Mouse (Mus musculus) lung, postnatal 0 days (tissue): ENCODE measurements around the gene Ropn1l. TPM values are rescaled to one million over a fixed set of nuclear protein-coding genes. Genes with fewer than 3 reads are reported as not detected.

Experiments
- ATAC-seq: fragments of 200-750 bp; cut with Nextera tagmentation; 2 replicates; pipeline ENCODE4 v1.8.0; 2017; ENCODE audit warnings: moderate library complexity
- DNase-seq: peaks from one replicate; pipeline ENCODE4 v3.0.0-alpha.2; 2016; ENCODE audit warnings: low spot score
- H3K27ac ChIP-seq: fragments of 300-500 bp; sonication (generic); 2 replicates; pipeline ENCODE4 v1.5.1; 2014; ENCODE audit warnings: antibody characterized with exemption, mild to moderate bottlenecking, low read length, mixed read lengths
- H3K27me3 ChIP-seq: fragments of 300-500 bp; sonication (generic); replicated peaks from 2 replicates; pipeline ENCODE4 v1.6.1; 2014; ENCODE audit warnings: low read length, mixed read lengths; ENCODE audit not compliant: insufficient read depth
- H3K36me3 ChIP-seq: fragments of 300-500 bp; sonication (generic); 2 replicates; pipeline ENCODE4 v1.6.1; 2014; ENCODE audit warnings: low read length, mixed read lengths; ENCODE audit not compliant: insufficient read depth
- H3K4me1 ChIP-seq: fragments of 300-500 bp; sonication (generic); 2 replicates; pipeline ENCODE4 v1.6.1; 2014; ENCODE audit warnings: antibody characterized with exemption, low read depth, low read length, mixed read lengths; ENCODE audit not compliant: insufficient read depth
- H3K4me2 ChIP-seq: fragments of 300-500 bp; sonication (generic); replicated peaks from 2 replicates; pipeline ENCODE4 v1.6.1; 2014; ENCODE audit warnings: low read depth, mild to moderate bottlenecking, low read length, moderate library complexity, mixed read lengths
- H3K4me3 ChIP-seq: fragments of 300-500 bp; sonication (generic); 2 replicates; pipeline ENCODE4 v1.5.1; 2014; ENCODE audit warnings: low read depth, low read length
- H3K9ac ChIP-seq: fragments of 300-500 bp; sonication (generic); replicated peaks from 2 replicates; pipeline ENCODE4 v1.6.1; 2014; ENCODE audit warnings: low read depth, mild to moderate bottlenecking
- H3K9me3 ChIP-seq: fragments of 300-500 bp; sonication (generic); 2 replicates; pipeline ENCODE4 v1.6.1; 2016; ENCODE audit warnings: low read length, mixed read lengths
- CTCF ChIP-seq: IDR thresholded peaks from 2 replicates; pipeline ENCODE4 v1.5.1; 2016; ENCODE audit warnings: antibody characterized with exemption, mild to moderate bottlenecking
- EP300 ChIP-seq: IDR thresholded peaks from 2 replicates; pipeline ENCODE4 v1.6.1; 2016; ENCODE audit warnings: antibody characterized with exemption, mild to moderate bottlenecking, control low read depth
- WGBS: fragments of 180-500 bp; shearing (Covaris S2); extraction: QIAGEN DNeasy Blood & Tissue Kit; methylation state at CpG from one replicate; pipeline ENCODE4 v1.1.7; 2014; 5-methylcytosine and 5-hydroxymethylcytosine counted together
- polyA plus RNA-seq: library from polyadenylated mRNA; unstranded; fragments of >200 nt; fragmentation: Nextera tagmentation; extraction: Ambion mirVana; gene quantifications from 2 replicates; pipeline ENCODE4 v1.2.1, GENCODE M21; 2015

Ropn1l gene
- polyA plus RNA-seq: 7.4 and 10.4 TPM in 2 replicates

GRCm38 (mm10) chr15:31453098-31453916, at the start of gene Ropn1l:
TSS of gene Ropn1l (minus strand) at chr15:31453737.
- peak; percentile 97 for ATAC-seq
- no peaks in the 10 kb centered on the region for H3K9me3 ChIP-seq
- peak within 1 kb of the TSS; percentile 60 for H3K4me3 ChIP-seq
- under 1% methylated on average over 57 of the region's 57 CpGs for WGBS
- H3K4me1 ChIP-seq: no peaks in the 10 kb centered on the region
- H3K9ac ChIP-seq: peak within 1 kb of the TSS; percentile 53
- H3K27me3 ChIP-seq: no peaks in the 10 kb centered on the region
- peak within 1 kb of the TSS; percentile 79 for H3K4me2 ChIP-seq
- H3K27ac ChIP-seq: peak within 1 kb of the TSS; percentile 83
- peak; percentile 96 for DNase-seq
- TF ChIP-seq CTCF (no peak), EP300 (no peak)
- H3K36me3 ChIP-seq: peaks cover 5% of the 10 kb centered on the region; the same call in 1 of the 2 replicates

- ATAC-seq (no peak), DNase-seq (no peak)
- Histone ChIP-seq H3K27me3 (no peaks in the 10 kb centered on the region), H3K4me3 (no peak overlapping the region), H3K9me3 (no peaks in the 10 kb centered on the region), H3K4me1 (no peaks in the 10 kb centered on the region), H3K36me3 (0 out of 2 replicates have a peak, but pooled peaks cover 4% of the 10 kb centered on the region), H3K27ac (no peak overlapping the region), H3K9ac (no peak overlapping the region), H3K4me2 (no peak overlapping the region)
- 83% methylated on average over 4 of the region's 4 CpGs for WGBS
- TF ChIP-seq EP300 (no peak), CTCF (no peak)
Measured at GRCm38 (mm10) chr15:31502996-31503395, 49.5 kb upstream of the Ropn1l start.

GRCm38 (mm10) chr15:31502313-31502712, 48.8 kb upstream of the Ropn1l start:
- H3K9ac ChIP-seq: no peak overlapping the region
- 0 out of 2 replicates have a peak, but pooled peaks cover 9% of the 10 kb centered on the region for H3K36me3 ChIP-seq
- H3K27me3 ChIP-seq: no peaks in the 10 kb centered on the region
- no peak overlapping the region for H3K27ac ChIP-seq
- H3K4me1 ChIP-seq: no peaks in the 10 kb centered on the region
- no peaks in the 10 kb centered on the region for H3K9me3 ChIP-seq
- H3K4me3 ChIP-seq: no peak overlapping the region
- 82% methylated on average over 1 of the region's 1 CpGs for WGBS
- DNase-seq (no peak), ATAC-seq (no peak)
- no peak for TF ChIP-seq CTCF
- TF ChIP-seq EP300: no peak
- no peak overlapping the region for H3K4me2 ChIP-seq

GRCm38 (mm10) chr15:31494803-31495202, 41.3 kb upstream of the Ropn1l start:
- H3K4me3 ChIP-seq: no peak overlapping the region
- H3K9me3 ChIP-seq: no peaks in the 10 kb centered on the region
- H3K4me1 ChIP-seq: no peaks in the 10 kb centered on the region
- ATAC-seq: peak; percentile 63
- no peak overlapping the region for H3K27ac ChIP-seq
- no peak overlapping the region for H3K4me2 ChIP-seq
- DNase-seq: peak; percentile 54
- TF ChIP-seq EP300 (no peak; the same call in 1 of the 2 replicates), CTCF (no peak)
- H3K27me3 ChIP-seq: no peaks in the 10 kb centered on the region
- H3K36me3 ChIP-seq: peaks cover 36% of the 10 kb centered on the region
- WGBS: 59% methylated on average over 9 of the region's 9 CpGs
- H3K9ac ChIP-seq: no peak overlapping the region

GRCm38 (mm10) chr15:31494310-31494709, 40.8 kb upstream of the Ropn1l start:
- no peaks in the 10 kb centered on the region for H3K9me3 ChIP-seq
- no peaks in the 10 kb centered on the region for H3K27me3 ChIP-seq
- no peak overlapping the region for H3K9ac ChIP-seq
- TF ChIP-seq EP300 (no peak), CTCF (peak; percentile 46)
- WGBS: 64% methylated on average over 3 of the region's 3 CpGs
- no peak overlapping the region for H3K4me2 ChIP-seq
- ATAC-seq: peak; percentile 53
- peaks cover 36% of the 10 kb centered on the region for H3K36me3 ChIP-seq
- H3K27ac ChIP-seq: no peak overlapping the region
- peak; percentile 18 for DNase-seq
- no peak overlapping the region for H3K4me3 ChIP-seq
- H3K4me1 ChIP-seq: no peaks in the 10 kb centered on the region

GRCm38 (mm10) chr15:31487407-31487806, 33.9 kb upstream of the Ropn1l start:
- no peak for TF ChIP-seq CTCF
- TF ChIP-seq EP300: no peak
- no peak overlapping the region for H3K4me2 ChIP-seq
- no peak overlapping the region for H3K27ac ChIP-seq
- H3K4me1 ChIP-seq: no peaks in the 10 kb centered on the region
- H3K36me3 ChIP-seq: peaks cover 22% of the 10 kb centered on the region
- no peak for DNase-seq
- H3K9ac ChIP-seq: no peak overlapping the region
- ATAC-seq: no peak
- no peaks in the 10 kb centered on the region for H3K27me3 ChIP-seq
- 91% methylated on average over 2 of the region's 2 CpGs for WGBS
- no peaks in the 10 kb centered on the region for H3K9me3 ChIP-seq
- no peak overlapping the region for H3K4me3 ChIP-seq
